Mouse (Mus musculus): ENCODE measurements around the gene Sfrp2. TPM values are rescaled to one million over a fixed set of nuclear protein-coding genes. Genes with fewer than 3 reads are reported as not detected.
A peak's percentile ranks its signal among the peaks of the same experiment; 100 is the strongest.

Sfrp2 gene
- polyA plus RNA-seq, 1 experiment from 2014 or later = 87.3 TPM

DNA sequence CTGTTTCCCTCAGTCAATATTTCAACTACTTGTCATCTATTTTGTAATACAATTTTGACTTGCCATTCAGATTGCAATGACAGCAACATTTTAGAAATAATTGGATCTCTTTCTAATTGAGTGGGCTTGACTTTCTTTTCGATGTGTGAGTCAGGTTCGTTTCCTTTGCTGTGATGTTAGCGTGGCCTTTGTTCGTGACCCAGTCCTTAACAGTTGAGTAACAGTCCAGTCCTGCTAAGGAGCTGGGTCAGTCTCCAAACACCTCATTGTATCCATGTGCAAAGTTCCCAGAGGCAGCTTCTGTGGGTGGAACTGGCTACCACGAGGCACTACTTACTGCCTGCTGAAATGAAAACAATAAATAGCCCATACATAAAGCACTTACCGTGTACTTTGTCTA is 10.5 kb upstream of the Sfrp2 start:
- 56% methylated on average over 6 of the region's 6 CpGs for WGBS
- Histone ChIP-seq H3K36me3 (ENCODE audit: insufficient read depth) (no peaks in the 10 kb centered on the region), H3K4me2 (no peak overlapping the region), H3K9ac (no peak overlapping the region), H3K27me3 (ENCODE audit: insufficient read depth, low read length) (no peaks in the 10 kb centered on the region), H3K9me3 (ENCODE audit: low read depth, low read length) (no peaks in the 10 kb centered on the region), H3K27ac (ENCODE audit: low read depth) (no peak overlapping the region), H3K4me3 (ENCODE audit: low read depth, low read length) (no peak overlapping the region), H3K4me1 (ENCODE audit: insufficient read depth) (no peaks in the 10 kb centered on the region)
- no peak for ATAC-seq (ENCODE audit: insufficient read depth)
- no peak for TF ChIP-seq CTCF (IDR thresholded peaks at IDR 0.05; ENCODE audit: low read depth)
- DNase-seq = no peak

DNA sequence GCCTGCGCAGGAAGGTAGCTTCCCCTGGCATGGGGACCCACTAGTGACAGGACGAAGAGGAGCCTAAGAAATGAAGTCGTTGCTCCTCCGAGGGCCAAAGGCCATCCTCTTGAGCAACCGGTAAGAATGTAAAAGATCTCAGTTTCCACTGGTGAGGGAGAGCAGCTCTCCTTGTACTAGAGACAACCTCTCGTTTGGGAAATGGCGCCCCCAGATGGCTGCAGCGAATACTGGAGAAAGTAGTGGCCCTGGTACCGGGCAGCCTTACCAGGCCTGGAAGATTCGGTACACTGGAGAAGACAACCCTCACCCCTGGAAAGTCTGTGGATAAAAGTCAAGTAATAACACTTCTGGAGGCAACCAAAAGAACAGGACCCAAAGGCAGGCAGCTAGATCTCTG is 3.8 kb upstream of the Sfrp2 start:
- 69% methylated on average over 10 of the region's 10 CpGs for WGBS
- no peak overlapping the region for H3K27ac ChIP-seq (ENCODE audit: low read depth)
- peak; percentile 24; the same call in 1 of the 2 replicates for TF ChIP-seq CTCF (IDR thresholded peaks at IDR 0.05; ENCODE audit: low read depth)
- no peaks in the 10 kb centered on the region for H3K36me3 ChIP-seq (ENCODE audit: insufficient read depth)
- no peak overlapping the region for H3K4me2 ChIP-seq
- no peak overlapping the region for H3K9ac ChIP-seq
- ATAC-seq (ENCODE audit: insufficient read depth) (no peak), DNase-seq (no peak)
- H3K4me1 ChIP-seq (ENCODE audit: insufficient read depth) = peaks cover 5% of the 10 kb centered on the region
- no peak overlapping the region for H3K4me3 ChIP-seq (ENCODE audit: low read depth, low read length)
- no peaks in the 10 kb centered on the region for H3K9me3 ChIP-seq (ENCODE audit: low read depth, low read length)
- H3K27me3 ChIP-seq (ENCODE audit: insufficient read depth, low read length) = peaks cover 16% of the 10 kb centered on the region

- DNase-seq (peak; percentile 95), ATAC-seq (ENCODE audit: insufficient read depth) (peak; percentile 73)
- Histone ChIP-seq H3K9me3 (ENCODE audit: low read depth, low read length) (no peaks in the 10 kb centered on the region), H3K4me1 (ENCODE audit: insufficient read depth) (peaks cover 5% of the 10 kb centered on the region), H3K27me3 (ENCODE audit: insufficient read depth, low read length) (peaks cover 23% of the 10 kb centered on the region), H3K4me3 (ENCODE audit: low read depth, low read length) (peak overlapping the region; percentile 20; the same call in 1 of the 2 replicates), H3K36me3 (ENCODE audit: insufficient read depth) (no peaks in the 10 kb centered on the region), H3K4me2 (peak overlapping the region; percentile 66), H3K9ac (peak overlapping the region; percentile 32), H3K27ac (ENCODE audit: low read depth) (no peak overlapping the region)
- peak; percentile 92 for TF ChIP-seq CTCF (IDR thresholded peaks at IDR 0.05; ENCODE audit: low read depth)
- 8% methylated on average over 40 of the region's 40 CpGs for WGBS
These were observed 2.3 kb upstream of the Sfrp2 start for GRCm38 (mm10) chr3:83763551-83764548.

DNA sequence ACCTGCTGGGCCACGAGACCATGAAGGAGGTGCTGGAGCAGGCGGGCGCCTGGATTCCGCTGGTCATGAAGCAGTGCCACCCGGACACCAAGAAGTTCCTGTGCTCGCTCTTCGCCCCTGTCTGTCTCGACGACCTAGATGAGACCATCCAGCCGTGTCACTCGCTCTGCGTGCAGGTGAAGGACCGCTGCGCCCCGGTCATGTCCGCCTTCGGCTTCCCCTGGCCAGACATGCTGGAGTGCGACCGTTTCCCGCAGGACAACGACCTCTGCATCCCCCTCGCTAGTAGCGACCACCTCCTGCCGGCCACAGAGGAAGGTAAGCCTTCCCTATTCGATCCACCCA is 577 bp downstream of the Sfrp2 start:
- Histone ChIP-seq H3K36me3 (ENCODE audit: insufficient read depth) (peaks cover 2% of the 10 kb centered on the region; the same call in 1 of the 2 replicates), H3K4me2 (peak overlapping the region; percentile 95), H3K27me3 (ENCODE audit: insufficient read depth, low read length) (peaks cover 23% of the 10 kb centered on the region), H3K9me3 (ENCODE audit: low read depth, low read length) (no peaks in the 10 kb centered on the region), H3K4me1 (ENCODE audit: insufficient read depth) (peaks cover 5% of the 10 kb centered on the region), H3K27ac (ENCODE audit: low read depth) (no peak overlapping the region; the same call in 1 of the 2 replicates), H3K4me3 (ENCODE audit: low read depth, low read length) (peak overlapping the region; percentile 52), H3K9ac (peak overlapping the region; percentile 62)
- no peak for DNase-seq
- no peak for TF ChIP-seq CTCF (IDR thresholded peaks at IDR 0.05; ENCODE audit: low read depth)
- ATAC-seq (ENCODE audit: insufficient read depth) = no peak
- WGBS = under 1% methylated on average over 25 of the region's 25 CpGs

- peaks cover 23% of the 10 kb centered on the region for H3K27me3 ChIP-seq (ENCODE audit: insufficient read depth, low read length)
- no peak overlapping the region for H3K27ac ChIP-seq (ENCODE audit: low read depth)
- H3K9ac ChIP-seq = peak overlapping the region; percentile 62; the same call in 1 of the 2 replicates
- 4% methylated on average over 10 of the region's 10 CpGs for WGBS
- peaks cover 2% of the 10 kb centered on the region; the same call in 1 of the 2 replicates for H3K36me3 ChIP-seq (ENCODE audit: insufficient read depth)
- peak overlapping the region; percentile 95 for H3K4me2 ChIP-seq
- ATAC-seq (ENCODE audit: insufficient read depth) (no peak), DNase-seq (peak; percentile 25)
- no peaks in the 10 kb centered on the region for H3K9me3 ChIP-seq (ENCODE audit: low read depth, low read length)
- H3K4me1 ChIP-seq (ENCODE audit: insufficient read depth) = peaks cover 5% of the 10 kb centered on the region
- H3K4me3 ChIP-seq (ENCODE audit: low read depth, low read length) = peak overlapping the region; percentile 52
- TF ChIP-seq CTCF (IDR thresholded peaks at IDR 0.05; ENCODE audit: low read depth) = no peak
These were observed 1.0 kb downstream of the Sfrp2 start for GRCm38 (mm10) chr3:83767121-83767520.

GRCm38 (mm10) chr3:83768293-83769035 is 2.3 kb downstream of the Sfrp2 start:
- H3K36me3 ChIP-seq (ENCODE audit: insufficient read depth) = peaks cover 2% of the 10 kb centered on the region; the same call in 1 of the 2 replicates
- H3K27ac ChIP-seq (ENCODE audit: low read depth) = no peak overlapping the region
- H3K4me1 ChIP-seq (ENCODE audit: insufficient read depth) = peaks cover 5% of the 10 kb centered on the region
- DNase-seq (peak; percentile 26), ATAC-seq (ENCODE audit: insufficient read depth) (no peak)
- peak overlapping the region; percentile 95 for H3K4me2 ChIP-seq
- WGBS = 33% methylated on average over 11 of the region's 11 CpGs
- TF ChIP-seq CTCF (IDR thresholded peaks at IDR 0.05; ENCODE audit: low read depth) = no peak
- no peaks in the 10 kb centered on the region for H3K9me3 ChIP-seq (ENCODE audit: low read depth, low read length)
- no peak overlapping the region for H3K9ac ChIP-seq
- peaks cover 22% of the 10 kb centered on the region for H3K27me3 ChIP-seq (ENCODE audit: insufficient read depth, low read length)
- H3K4me3 ChIP-seq (ENCODE audit: low read depth, low read length) = peak overlapping the region; percentile 52; the same call in 1 of the 2 replicates

Data from lung, embryonic 14.5 days (tissue).